Mouse (Mus musculus) liver, adult 2 months (tissue): Measurements from ENCODE around the gene Ip6k2. TPM values are rescaled to one million over a fixed set of nuclear protein-coding genes. Genes with fewer than 3 reads are reported as not detected.

Source experiments
- DNase-seq: peaks from one replicate; pipeline ENCODE4 v3.0.0-alpha.2; 2011; ENCODE audit warnings: low read depth, low spot score; ENCODE audit errors: extremely low read depth
- H3K27ac ChIP-seq: fragments of 200-500 bp; replicated peaks from 2 replicates; pipeline ENCODE4 v1.5.1; 2012; ENCODE audit warnings: low read depth, mild to moderate bottlenecking, control low read depth, inconsistent platforms, low read length; ENCODE audit not compliant: insufficient read depth
- H3K27me3 ChIP-seq: fragments of 200-500 bp; 2 replicates; pipeline ENCODE4 v1.6.1; 2012; ENCODE audit warnings: mild to moderate bottlenecking, moderate library complexity, low read length, inconsistent platforms; ENCODE audit not compliant: control insufficient read depth, insufficient read depth
- H3K36me3 ChIP-seq: fragments of 200-500 bp; 2 replicates; pipeline ENCODE4 v1.6.1; 2012; ENCODE audit warnings: low read length, inconsistent platforms; ENCODE audit not compliant: control insufficient read depth, insufficient read depth
- H3K4me1 ChIP-seq: fragments of 200-500 bp; 2 replicates; pipeline ENCODE4 v1.6.1; 2011; ENCODE audit warnings: low read length; ENCODE audit not compliant: control insufficient read depth, insufficient read depth
- H3K4me3 ChIP-seq: fragments of 200-500 bp; 2 replicates; pipeline ENCODE4 v1.5.1; 2011; ENCODE audit warnings: low read depth, mild to moderate bottlenecking, control low read depth, low read length, moderate library complexity; ENCODE audit not compliant: insufficient read depth
- H3K79me2 ChIP-seq: fragments of 200-500 bp; 2 replicates; pipeline ENCODE4 v1.6.1; 2012; ENCODE audit warnings: inconsistent platforms, mild to moderate bottlenecking, low read length, moderate library complexity; ENCODE audit not compliant: control insufficient read depth, insufficient read depth
- H3K9ac ChIP-seq: fragments of 200-500 bp; 2 replicates; pipeline ENCODE4 v1.6.1; 2012; ENCODE audit warnings: low read depth, mild to moderate bottlenecking, control low read depth, inconsistent platforms, low read length
- CTCF ChIP-seq: fragments of 200-500 bp; IDR thresholded peaks from 2 replicates; pipeline ENCODE4 v1.5.1; 2011; ENCODE audit warnings: low read depth, low read length, control low read depth
- POLR2A ChIP-seq: fragments of 200-500 bp; IDR thresholded peaks from 2 replicates; pipeline ENCODE4 v1.6.1; 2011; ENCODE audit warnings: low read length, control low read depth; ENCODE audit not compliant: insufficient read depth; ENCODE audit errors: extremely low read depth
- WGBS: fragments of 180-500 bp; shearing (Covaris S2); methylation state at CpG from one replicate; pipeline ENCODE4 v1.1.7; 2018; 5-methylcytosine and 5-hydroxymethylcytosine counted together
- polyA plus RNA-seq: library from polyadenylated mRNA; depleted of rRNA; stranded (reverse); fragments of >200 nt; gene quantifications from 2 replicates; pipeline ENCODE4 v1.2.3, GENCODE M21; 2012
- total RNA-seq: library from RNA; depleted of rRNA; stranded (reverse); fragments of >200 nt; gene quantifications from 2 replicates; pipeline ENCODE4 v1.2.3, GENCODE M21; 2014

Gene Ip6k2
- total and polyA plus RNA-seq, 2 experiments: 47.1 to 78.6 TPM

- Histone ChIP-seq H3K27ac (no peak overlapping the region), H3K4me3 (peak overlapping the region; percentile 40; the same call in 1 of the 2 replicates), H3K79me2 (no peaks in the 10 kb centered on the region), H3K9ac (no peak overlapping the region), H3K27me3 (peaks cover 12% of the 10 kb centered on the region), H3K36me3 (no peaks in the 10 kb centered on the region), H3K4me1 (peaks cover 10% of the 10 kb centered on the region; the same call in 1 of the 2 replicates)
- 2% methylated on average over 46 of the region's 46 CpGs for WGBS
- peak; percentile 89 for DNase-seq
- TF ChIP-seq CTCF (no peak), POLR2A (no peak)
These were observed 49.0 kb downstream of the Ip6k2 start for GRCm38 (mm10) chr9:108832390-108833108.

- Histone ChIP-seq H3K4me3 (no peak overlapping the region), H3K27ac (no peak overlapping the region), H3K27me3 (no peaks in the 10 kb centered on the region), H3K36me3 (no peaks in the 10 kb centered on the region), H3K79me2 (no peaks in the 10 kb centered on the region), H3K9ac (no peak overlapping the region), H3K4me1 (no peaks in the 10 kb centered on the region)
- WGBS: 13% methylated on average over 14 of the region's 14 CpGs
- TF ChIP-seq POLR2A (no peak), CTCF (peak; percentile 52)
- peak; percentile 59 for DNase-seq
These were observed 59.4 kb downstream of the Ip6k2 start for GRCm38 (mm10) chr9:108842989-108843388.

GRCm38 (mm10) chr9:108845390-108845789 is 61.8 kb downstream of the Ip6k2 start:
- Histone ChIP-seq H3K4me1 (no peaks in the 10 kb centered on the region), H3K79me2 (no peaks in the 10 kb centered on the region), H3K27me3 (no peaks in the 10 kb centered on the region), H3K9ac (no peak overlapping the region), H3K27ac (no peak overlapping the region), H3K4me3 (no peak overlapping the region), H3K36me3 (no peaks in the 10 kb centered on the region)
- no peak for TF ChIP-seq POLR2A
- TF ChIP-seq CTCF: no peak
- DNase-seq: no peak
- WGBS: 80% methylated on average over 5 of the region's 5 CpGs

GRCm38 (mm10) chr9:108847374-108847773 is 63.8 kb downstream of the Ip6k2 start:
- no peaks in the 10 kb centered on the region for H3K79me2 ChIP-seq
- no peaks in the 10 kb centered on the region for H3K36me3 ChIP-seq
- no peak overlapping the region for H3K27ac ChIP-seq
- H3K9ac ChIP-seq: no peak overlapping the region
- peak; percentile 63 for DNase-seq
- TF ChIP-seq POLR2A (no peak), CTCF (no peak)
- no peaks in the 10 kb centered on the region for H3K27me3 ChIP-seq
- no peak overlapping the region for H3K4me3 ChIP-seq
- H3K4me1 ChIP-seq: no peaks in the 10 kb centered on the region
- 23% methylated on average over 4 of the region's 4 CpGs for WGBS

GRCm38 (mm10) chr9:108848419-108848818 is 64.8 kb downstream of the Ip6k2 start:
- H3K4me1 ChIP-seq: peaks cover under 1% of the 10 kb centered on the region; the same call in 1 of the 2 replicates
- no peaks in the 10 kb centered on the region for H3K36me3 ChIP-seq
- TF ChIP-seq POLR2A: no peak
- TF ChIP-seq CTCF: no peak
- H3K79me2 ChIP-seq: no peaks in the 10 kb centered on the region
- no peak overlapping the region for H3K27ac ChIP-seq
- DNase-seq: no peak
- H3K27me3 ChIP-seq: no peaks in the 10 kb centered on the region
- no peak overlapping the region for H3K9ac ChIP-seq
- H3K4me3 ChIP-seq: no peak overlapping the region
- 67% methylated on average over 17 of the region's 17 CpGs for WGBS

GRCm38 (mm10) chr9:108852976-108853375 is 69.4 kb downstream of the Ip6k2 start, which contains the start of gene Slc26a6:
Gene Slc26a6, plus strand, starts transcription at chr9:108853283.
- DNase-seq: peak; percentile 46
- Histone ChIP-seq H3K27ac (peak within 1 kb of the TSS; percentile 64), H3K4me1 (peaks cover 8% of the 10 kb centered on the region), H3K9ac (peak within 1 kb of the TSS; percentile 70), H3K4me3 (peak within 1 kb of the TSS; percentile 75), H3K79me2 (no peaks in the 10 kb centered on the region), H3K36me3 (no peaks in the 10 kb centered on the region), H3K27me3 (no peaks in the 10 kb centered on the region)
- 86% methylated on average over 3 of the region's 3 CpGs for WGBS
- no peak for TF ChIP-seq POLR2A
- TF ChIP-seq CTCF: no peak
